Mouse (Mus musculus) neutrophil, adult 5-6 weeks (primary cell): ENCODE results near the gene Trim62. TPM values are rescaled to one million over a fixed set of nuclear protein-coding genes. Genes with fewer than 3 reads are reported as not detected.
"Not testable (repeated sequence)": the region's sequence is repeated elsewhere in the genome, so short reads cannot be mapped to it uniquely, and the experiment has no call there.

ENCODE experiments used
- ATAC-seq: fragments of 151-379, 151-347 bp; 2 replicates; pipeline ENCODE4 v1.8.0; 2017; ENCODE audit warnings: mild to moderate bottlenecking, moderate TSS enrichment; ENCODE audit not compliant: insufficient number of reproducible peaks, poor library complexity, low FRiP score, severe bottlenecking; ENCODE audit errors: extremely low read depth
- total RNA-seq: library from RNA; stranded (forward); fragments of 200-1000 nt; gene quantifications from 2 replicates; pipeline ENCODE4 v1.2.3, GENCODE M21; 2017

The Trim62 gene
- total RNA-seq: 0.58 and 0.86 TPM in 2 replicates

- ATAC-seq: no peak
These were observed at the start of gene Trim62 for GRCm38 (mm10) chr4:128883379-128883781. TSS of gene Trim62 (plus strand) at chr4:128883580.

GRCm38 (mm10) chr4:128838202-128838601, 45.2 kb upstream of the Trim62 start:
- no peak for ATAC-seq

- no peak for ATAC-seq
These were observed 43.3 kb upstream of the Trim62 start for GRCm38 (mm10) chr4:128839811-128840738.

- no peak for ATAC-seq
These were observed 42.1 kb upstream of the Trim62 start for GRCm38 (mm10) chr4:128841259-128841658.

- ATAC-seq: no peak
These were observed 38.8 kb upstream of the Trim62 start for GRCm38 (mm10) chr4:128844566-128844965.

GRCm38 (mm10) chr4:128845367-128845973, 37.9 kb upstream of the Trim62 start:
- no peak for ATAC-seq

- ATAC-seq: no peak
These were observed 34.4 kb upstream of the Trim62 start for GRCm38 (mm10) chr4:128848961-128849360.

- no peak for ATAC-seq
These were observed 33.7 kb upstream of the Trim62 start for GRCm38 (mm10) chr4:128849686-128850085.

- no peak for ATAC-seq
These were observed 31.0 kb upstream of the Trim62 start for GRCm38 (mm10) chr4:128852266-128852887.

GRCm38 (mm10) chr4:128853117-128853516, 30.3 kb upstream of the Trim62 start:
- ATAC-seq: no peak

- no peak for ATAC-seq
These were observed 27.8 kb upstream of the Trim62 start for GRCm38 (mm10) chr4:128855613-128856040.

- ATAC-seq: no peak
These were observed 26.2 kb upstream of the Trim62 start for GRCm38 (mm10) chr4:128857212-128857611.

- ATAC-seq: not testable (repeated sequence)
These were observed 25.2 kb upstream of the Trim62 start for GRCm38 (mm10) chr4:128858226-128858625.

GRCm38 (mm10) chr4:128858878-128859277, 24.5 kb upstream of the Trim62 start:
- no peak for ATAC-seq

GRCm38 (mm10) chr4:128872992-128873391, 10.4 kb upstream of the Trim62 start:
- ATAC-seq: no peak

GRCm38 (mm10) chr4:128874062-128874461, 9.3 kb upstream of the Trim62 start:
- no peak for ATAC-seq

- ATAC-seq: no peak
These were observed 7.9 kb upstream of the Trim62 start for GRCm38 (mm10) chr4:128875439-128875838.

- no peak for ATAC-seq
These were observed 5.9 kb upstream of the Trim62 start for GRCm38 (mm10) chr4:128877520-128877919.

GRCm38 (mm10) chr4:128878901-128879491, 4.4 kb upstream of the Trim62 start:
- no peak for ATAC-seq
